Mouse (Mus musculus) sigmoid colon, adult 10 weeks (tissue): ENCODE measurements around the gene Nepro. TPM values are rescaled to one million over a fixed set of nuclear protein-coding genes. Genes with fewer than 3 reads are reported as not detected.

Source experiments
- polyA plus RNA-seq: library from polyadenylated mRNA; stranded (reverse); fragments of 350-450 nt; fragmentation: Illumina TruSeq; extraction: RNeasy Lipid Tissue Mini Kit (QIAGEN cat#74804); gene quantifications from one replicate; pipeline ENCODE4 v1.2.3, GENCODE M21; 2014; ENCODE audit warnings: low read depth, low replicate concordance

Nepro gene
- 16.9 TPM for polyA plus RNA-seq

DNA sequence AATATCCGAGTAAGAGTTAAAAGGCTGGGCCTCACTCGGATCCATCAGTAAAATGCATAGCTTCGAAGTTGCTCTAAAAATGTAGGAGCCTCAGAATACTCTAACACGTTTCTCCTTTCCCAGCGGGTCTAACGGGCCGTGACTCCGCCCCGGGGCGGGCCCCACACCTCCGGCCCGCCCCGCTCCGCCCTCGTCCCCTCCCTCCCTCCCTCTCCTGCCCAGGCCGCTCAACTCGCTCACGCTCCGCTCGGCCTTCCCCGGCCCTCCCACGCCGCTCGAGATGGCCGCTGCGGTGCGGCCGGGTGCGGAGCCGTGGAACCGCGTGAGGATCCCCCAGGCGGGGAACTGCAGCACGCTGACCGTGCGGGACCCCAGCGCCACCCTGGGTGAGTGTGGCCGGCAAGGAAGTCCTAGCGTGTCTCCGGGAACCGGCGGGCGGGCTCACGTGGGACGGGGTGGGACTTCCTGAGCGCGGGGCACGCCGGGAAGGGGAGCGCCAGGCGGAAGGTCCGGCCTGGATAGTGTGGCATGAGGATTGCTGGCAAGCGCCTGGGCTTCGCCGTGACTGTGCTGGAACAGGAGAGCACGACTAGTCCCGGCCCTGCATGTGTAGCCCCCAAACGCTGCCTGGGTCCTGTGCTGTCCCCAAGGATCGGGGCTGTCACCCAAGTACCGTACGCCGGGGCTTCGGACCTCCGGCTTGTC, at the start of gene Nepro:
Gene Nepro, plus strand, starts transcription at position 219 of the 705 bp plus-strand sequence.

DNA sequence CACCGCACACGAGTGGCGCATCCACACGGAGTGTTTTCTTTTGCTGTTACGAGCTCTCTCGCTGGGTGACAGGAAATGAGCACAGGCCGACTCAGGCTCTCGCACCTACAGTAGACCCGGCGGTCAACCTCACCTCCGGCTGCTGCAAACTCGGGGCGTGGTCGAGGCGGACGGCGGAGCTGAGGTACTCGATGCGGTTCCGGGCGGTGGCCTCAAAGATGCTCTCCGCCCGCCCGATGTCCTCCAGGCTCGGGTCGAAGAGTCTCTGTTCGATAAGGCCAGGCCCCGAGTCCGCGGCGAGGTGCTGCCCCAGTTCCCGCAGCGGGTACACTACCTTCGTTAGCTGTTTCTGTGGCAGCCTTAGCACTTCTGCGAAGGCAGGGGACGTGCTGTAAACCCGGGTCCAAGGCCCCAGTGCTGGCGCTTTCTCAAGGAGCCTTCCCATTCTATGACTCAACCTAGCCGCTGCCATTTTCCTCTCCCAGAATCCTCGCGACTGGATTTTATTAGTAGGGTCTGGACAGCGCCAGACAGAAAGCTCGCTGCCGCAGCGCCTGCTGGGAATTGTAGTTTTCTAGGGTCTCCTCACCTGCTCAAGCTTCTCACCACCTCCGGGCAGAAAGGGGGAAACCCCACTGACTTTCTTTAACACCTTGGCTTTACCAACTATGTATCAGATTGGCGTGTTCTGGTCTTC, 21.9 kb downstream of the Nepro start, which contains the start of gene Gtpbp8:
Gene Gtpbp8, minus strand, starts transcription at position 498 of the 697 bp plus-strand sequence.

DNA sequence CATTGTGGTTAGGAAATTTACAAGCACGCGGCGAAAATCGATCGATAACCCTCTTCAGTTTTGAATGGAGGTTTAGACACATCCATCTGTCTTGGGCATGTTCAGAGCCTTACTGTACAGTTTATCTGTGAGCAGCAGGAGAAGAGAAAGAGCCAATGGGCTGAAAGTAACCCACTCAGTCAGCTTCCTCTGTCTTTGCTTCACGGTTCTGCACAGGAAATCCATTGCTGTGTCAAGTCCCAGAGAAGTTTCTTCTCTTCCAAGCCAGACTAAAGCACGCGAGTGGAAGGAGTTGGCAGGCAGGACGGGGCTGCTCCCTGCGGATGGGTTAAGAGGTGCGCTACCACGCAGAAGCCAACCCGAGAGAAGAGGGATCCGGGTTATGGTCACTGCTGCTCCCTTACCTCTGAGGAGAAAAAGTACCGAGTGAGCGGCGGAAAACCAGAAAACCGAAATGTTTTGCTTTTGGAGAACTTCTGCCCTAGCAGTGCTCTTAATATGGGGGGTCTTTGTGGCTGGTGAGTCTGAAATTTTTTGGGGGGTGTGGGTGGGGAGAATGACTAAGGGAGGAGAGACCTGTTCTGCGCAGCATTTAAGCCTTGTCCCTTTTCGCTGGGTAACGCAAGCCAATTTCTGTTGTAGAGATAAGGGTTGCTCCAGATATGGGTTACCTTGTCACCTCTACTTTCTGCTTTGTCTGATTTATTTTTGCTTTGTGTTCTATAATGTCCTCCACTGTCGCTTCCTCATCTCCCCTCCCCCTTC, 41.6 kb downstream of the Nepro start, which contains the start of gene Cd200r1:
Gene Cd200r1, plus strand, starts transcription at position 182 of the 765 bp plus-strand sequence.

Other genes with a start within 250 kb of the Nepro start
- gene Boc, start 165.4 kb upstream of the Nepro start, polyA plus RNA-seq, result 7.9 TPM
- 86.8 TPM for gene Gtpbp8, start 22.1 kb downstream of the Nepro start, polyA plus RNA-seq
- gene Cd200r1, start 41.4 kb downstream of the Nepro start, polyA plus RNA-seq, result 4.0 TPM
- 1.7 TPM for gene Cd200r4, start 87.4 kb downstream of the Nepro start, polyA plus RNA-seq
- 10.3 TPM for gene Cd200r2, start 142.8 kb downstream of the Nepro start, polyA plus RNA-seq
- gene Cd200r3, start 219.4 kb downstream of the Nepro start, polyA plus RNA-seq, result 0.63 TPM